Mouse (Mus musculus): ENCODE results near the gene Gga3. TPM values are rescaled to one million over a fixed set of nuclear protein-coding genes. Genes with fewer than 3 reads are reported as not detected.
A peak's percentile ranks its signal among the peaks of the same experiment; 100 is the strongest.
"Not testable (repeated sequence)": the region's sequence is repeated elsewhere in the genome, so short reads cannot be mapped to it uniquely, and the experiment has no call there.

Gga3 gene
- polyA plus RNA-seq (2015; fragmentation: Nextera tagmentation; extraction: Ambion mirVana): 37.5 and 38.1 TPM in 2 replicates

DNA sequence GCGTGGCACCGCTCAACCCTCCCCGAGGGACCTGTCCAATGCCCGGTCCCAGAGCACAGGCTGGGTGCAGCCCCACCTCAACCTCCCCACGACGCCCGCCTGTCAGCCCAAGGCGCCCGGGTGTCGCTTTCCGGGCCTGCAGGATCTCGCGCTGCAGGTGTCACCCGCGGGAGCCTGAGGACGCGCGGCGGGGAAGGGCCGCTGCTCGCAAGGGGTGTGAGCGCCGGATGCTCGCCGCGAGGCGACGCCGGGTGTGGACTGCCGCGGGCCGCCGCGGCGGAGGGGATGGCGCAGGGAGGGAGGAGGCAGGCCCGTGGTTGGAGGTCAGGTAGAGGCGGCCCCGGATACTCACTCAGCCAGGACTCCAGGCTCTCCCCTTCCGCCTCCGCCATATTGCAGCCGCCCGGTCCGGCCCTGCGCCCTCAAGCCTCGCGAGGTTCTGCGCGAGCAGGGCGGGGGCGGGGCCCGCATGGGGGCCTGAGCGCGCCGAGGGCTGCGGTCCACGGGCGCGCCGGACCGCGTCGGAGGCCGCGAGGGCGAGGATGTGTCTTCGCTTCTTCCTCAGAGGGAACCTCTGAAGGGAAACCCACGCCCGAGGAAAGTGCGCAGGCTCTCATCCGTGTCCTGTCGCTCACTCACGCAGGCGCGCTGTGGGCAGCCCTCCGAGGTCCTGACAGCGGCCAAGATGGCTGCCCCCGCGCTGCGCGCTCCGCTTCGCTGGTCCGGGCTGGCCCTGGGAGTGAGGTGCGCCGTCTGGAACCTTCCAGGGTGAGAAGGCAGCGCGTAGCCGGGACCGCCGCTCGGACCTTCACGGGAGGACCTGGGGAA, at the start of gene Gga3, which contains the start of gene Mrps7:
Gene Gga3 (minus strand): TSS at position 576 of the 828 bp plus-strand sequence.
Gene Mrps7 (plus strand): TSS at position 450 of the 828 bp plus-strand sequence.
- Histone ChIP-seq H3K36me3 (replicated peaks) (peaks cover 19% of the 10 kb centered on the region; the same call in 1 of the 2 replicates), H3K27ac (peak within 1 kb of the TSS; percentile 94), H3K4me3 (peak within 1 kb of the TSS; percentile 81), H3K4me1 (peaks cover 29% of the 10 kb centered on the region), H3K9ac (peak within 1 kb of the TSS; percentile 89), H3K4me2 (peak within 1 kb of the TSS; percentile 81), H3K27me3 (replicated peaks) (no peaks in the 10 kb centered on the region), H3K9me3 (no peaks in the 10 kb centered on the region)
- peak; percentile 96 for ATAC-seq (replicated peaks)
- WGBS: under 1% methylated on average over 87 of the region's 93 CpGs

DNA sequence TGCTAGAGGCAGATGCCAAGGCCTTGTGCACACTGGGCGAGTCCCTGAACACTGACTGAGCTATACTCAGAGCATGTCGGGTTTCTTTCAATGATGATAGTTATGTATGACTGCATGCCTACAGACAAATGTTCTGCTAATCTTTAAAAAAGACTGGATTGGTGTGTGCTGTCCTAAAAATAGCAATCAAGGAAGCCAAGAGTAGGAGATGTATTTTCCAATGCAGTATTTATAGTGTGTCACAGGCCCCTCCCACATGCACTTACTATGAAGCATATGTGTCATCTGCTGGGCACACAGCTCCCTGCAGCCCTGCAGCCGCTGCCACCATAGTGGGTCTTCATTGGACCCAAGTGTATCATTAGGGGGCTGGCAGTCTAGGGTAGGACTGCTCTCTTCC, 49.3 kb upstream of the Gga3 start:
- no peaks in the 10 kb centered on the region for H3K4me1 ChIP-seq
- no peaks in the 10 kb centered on the region for H3K27me3 ChIP-seq (replicated peaks)
- peaks cover 5% of the 10 kb centered on the region; the same call in 1 of the 2 replicates for H3K36me3 ChIP-seq (replicated peaks)
- H3K4me3 ChIP-seq: no peak overlapping the region
- whole genome bisulfite sequencing: 88% methylated on average over 3 of the region's 3 CpGs
- no peak overlapping the region for H3K9ac ChIP-seq
- no peak overlapping the region for H3K27ac ChIP-seq
- no peaks in the 10 kb centered on the region for H3K9me3 ChIP-seq
- ATAC-seq (replicated peaks): no peak
- no peak overlapping the region for H3K4me2 ChIP-seq

DNA sequence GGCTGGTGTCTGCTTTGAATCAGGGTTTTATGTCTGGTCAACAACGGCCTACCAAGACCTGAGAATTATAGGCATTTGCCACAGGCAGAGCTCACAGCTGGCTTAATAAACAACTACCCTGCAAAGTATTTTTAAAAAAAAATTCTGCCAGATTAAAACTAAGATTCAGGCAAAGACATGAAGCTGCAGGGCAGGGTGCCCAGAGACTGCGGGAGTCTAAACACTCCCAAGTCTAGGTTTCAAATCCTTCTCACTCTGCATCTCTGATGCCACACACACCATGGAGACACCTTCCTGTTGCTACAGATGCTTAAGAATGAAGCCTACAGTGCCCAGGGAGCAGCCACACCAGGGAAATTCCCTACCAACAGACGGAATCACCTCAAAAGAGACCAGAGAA, 47.8 kb upstream of the Gga3 start:
- no peak overlapping the region for H3K4me3 ChIP-seq
- H3K4me1 ChIP-seq: no peaks in the 10 kb centered on the region
- H3K4me2 ChIP-seq: no peak overlapping the region
- H3K36me3 ChIP-seq (replicated peaks): peaks cover 5% of the 10 kb centered on the region; the same call in 1 of the 2 replicates
- H3K27ac ChIP-seq: no peak overlapping the region
- WGBS: 91% methylated on average over 3 of the region's 3 CpGs
- H3K9me3 ChIP-seq: no peaks in the 10 kb centered on the region
- H3K27me3 ChIP-seq (replicated peaks): no peaks in the 10 kb centered on the region
- ATAC-seq (replicated peaks): no peak
- no peak overlapping the region for H3K9ac ChIP-seq

DNA sequence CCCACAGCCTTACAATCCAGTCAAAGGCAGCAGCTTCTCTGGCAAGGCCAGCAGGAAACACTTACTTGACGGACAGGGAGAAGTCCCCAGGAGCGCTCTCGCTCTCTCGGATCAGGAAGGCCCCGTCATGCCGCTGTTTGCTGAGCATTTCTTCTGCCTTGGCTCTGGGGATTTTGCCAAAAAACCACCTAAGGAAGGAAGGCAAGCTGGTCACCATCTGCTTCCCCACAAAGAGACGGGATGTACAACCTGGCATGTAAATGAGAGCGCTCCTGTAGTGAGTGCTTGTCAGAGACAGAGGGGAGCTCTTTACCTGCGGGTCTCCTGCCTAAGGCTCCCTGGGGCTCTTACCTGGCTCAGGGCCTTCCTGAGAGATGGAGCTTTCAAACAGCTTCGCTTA, 45.9 kb upstream of the Gga3 start:
- no peak overlapping the region for H3K4me3 ChIP-seq
- no peak overlapping the region for H3K9ac ChIP-seq
- H3K9me3 ChIP-seq: no peaks in the 10 kb centered on the region
- H3K4me1 ChIP-seq: no peaks in the 10 kb centered on the region
- peaks cover 6% of the 10 kb centered on the region for H3K36me3 ChIP-seq (replicated peaks)
- peak overlapping the region; percentile 51 for H3K27ac ChIP-seq
- H3K27me3 ChIP-seq (replicated peaks): no peaks in the 10 kb centered on the region
- no peak overlapping the region for H3K4me2 ChIP-seq
- ATAC-seq (replicated peaks): no peak
- 54% methylated on average over 10 of the region's 10 CpGs for WGBS

DNA sequence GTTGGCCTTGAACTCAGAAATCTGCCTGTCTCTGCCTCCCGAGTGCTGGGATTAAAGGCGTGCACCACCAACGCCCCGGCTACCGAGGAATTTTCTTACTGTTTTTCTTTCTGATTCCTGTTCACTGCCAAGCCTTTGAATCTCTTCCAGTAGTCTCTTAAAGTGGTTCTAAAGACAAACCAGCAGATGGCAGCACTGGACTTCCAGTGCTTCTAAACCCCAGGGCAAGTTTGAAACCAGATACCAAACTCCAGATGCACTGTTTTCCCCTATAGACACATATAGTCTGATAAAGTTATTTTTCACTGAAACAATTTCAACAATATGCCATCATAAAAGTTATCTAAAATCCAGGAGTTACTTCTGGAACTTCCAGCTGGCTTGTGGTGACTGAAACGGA, 43.6 kb upstream of the Gga3 start:
- no peak for ATAC-seq (replicated peaks)
- no peaks in the 10 kb centered on the region for H3K27me3 ChIP-seq (replicated peaks)
- no peak overlapping the region for H3K4me2 ChIP-seq
- WGBS: 64% methylated on average over 6 of the region's 6 CpGs
- no peak overlapping the region for H3K27ac ChIP-seq
- H3K4me3 ChIP-seq: no peak overlapping the region
- no peak overlapping the region for H3K9ac ChIP-seq
- H3K36me3 ChIP-seq (replicated peaks): peaks cover 6% of the 10 kb centered on the region
- H3K9me3 ChIP-seq: no peaks in the 10 kb centered on the region
- H3K4me1 ChIP-seq: no peaks in the 10 kb centered on the region

DNA sequence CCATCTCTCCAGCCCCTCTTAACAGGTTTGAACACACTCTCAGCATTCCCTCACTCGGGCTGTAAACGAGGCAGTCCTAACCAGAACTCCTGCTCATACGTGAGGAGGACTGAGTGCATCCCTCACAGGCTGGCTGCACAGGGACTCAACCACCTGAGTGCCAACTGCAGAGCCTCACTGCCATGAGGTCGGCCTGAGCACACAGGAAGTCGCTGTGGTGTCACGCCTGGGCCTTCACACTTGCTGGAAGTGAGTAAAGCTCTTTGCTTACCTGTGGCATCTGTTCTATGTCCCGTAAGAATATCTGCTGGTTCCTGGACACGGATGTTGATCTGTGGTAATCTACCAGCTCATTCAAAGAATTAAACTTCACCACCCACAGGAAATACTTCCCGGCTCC, 42.6 kb upstream of the Gga3 start:
- peaks cover 6% of the 10 kb centered on the region for H3K36me3 ChIP-seq (replicated peaks)
- no peaks in the 10 kb centered on the region for H3K9me3 ChIP-seq
- 98% methylated on average over 9 of the region's 9 CpGs for WGBS
- H3K4me3 ChIP-seq: no peak overlapping the region
- H3K4me2 ChIP-seq: no peak overlapping the region
- no peak for ATAC-seq (replicated peaks)
- no peak overlapping the region for H3K9ac ChIP-seq
- H3K4me1 ChIP-seq: no peaks in the 10 kb centered on the region
- H3K27ac ChIP-seq: no peak overlapping the region
- no peaks in the 10 kb centered on the region for H3K27me3 ChIP-seq (replicated peaks)

DNA sequence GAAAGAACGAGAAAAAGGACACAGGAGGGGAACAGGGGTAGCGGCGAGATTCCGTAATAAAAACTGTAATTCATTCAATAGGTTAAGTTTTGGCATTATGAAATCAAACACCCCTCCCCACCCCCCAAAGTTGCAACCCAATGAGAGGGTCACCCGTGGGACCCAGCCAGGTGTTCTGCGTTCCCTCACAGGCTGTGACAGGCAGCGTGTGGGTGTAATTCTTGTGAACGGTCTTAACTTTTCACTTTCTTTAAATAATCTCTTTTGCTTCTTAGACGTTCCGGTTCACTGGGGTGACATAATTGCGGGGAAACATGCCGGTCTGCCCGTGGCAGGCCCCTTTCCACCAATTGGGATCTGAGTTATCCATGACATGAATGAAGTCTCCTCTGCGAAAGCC, 41.6 kb upstream of the Gga3 start:
- ATAC-seq (replicated peaks); H3K9me3 ChIP-seq; H3K9ac ChIP-seq; H3K27me3 ChIP-seq (replicated peaks); H3K4me1 ChIP-seq; H3K36me3 ChIP-seq (replicated peaks); H3K27ac ChIP-seq; H3K4me2 ChIP-seq; H3K4me3 ChIP-seq: not testable (repeated sequence)
- WGBS: 88% methylated on average over 14 of the region's 14 CpGs

DNA sequence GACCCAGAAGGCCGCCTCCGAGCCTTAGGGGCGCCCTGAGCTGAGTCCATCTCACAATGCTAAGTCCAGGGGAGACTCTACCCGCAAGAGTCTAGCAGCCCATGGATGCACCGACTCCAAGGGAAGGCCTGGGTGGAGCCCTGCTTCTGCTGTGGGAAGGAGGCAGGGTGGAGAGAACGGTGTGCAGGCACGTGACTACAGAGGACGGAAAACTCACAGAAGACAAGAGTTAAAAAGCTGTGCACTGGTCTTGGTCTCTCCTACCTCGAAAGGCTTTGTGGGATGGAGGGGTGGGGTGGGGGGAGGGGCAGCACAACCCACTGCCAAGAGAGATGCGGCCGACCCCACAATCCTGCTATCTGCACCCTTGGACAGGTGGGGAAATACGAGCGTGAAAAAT, 40.5 kb upstream of the Gga3 start:
- peaks cover 6% of the 10 kb centered on the region for H3K36me3 ChIP-seq (replicated peaks)
- no peaks in the 10 kb centered on the region for H3K9me3 ChIP-seq
- no peak overlapping the region for H3K4me3 ChIP-seq
- H3K27ac ChIP-seq: no peak overlapping the region
- no peaks in the 10 kb centered on the region for H3K4me1 ChIP-seq
- H3K4me2 ChIP-seq: no peak overlapping the region
- WGBS: 94% methylated on average over 13 of the region's 13 CpGs
- H3K9ac ChIP-seq: no peak overlapping the region
- H3K27me3 ChIP-seq (replicated peaks): no peaks in the 10 kb centered on the region
- no peak for ATAC-seq (replicated peaks)

DNA sequence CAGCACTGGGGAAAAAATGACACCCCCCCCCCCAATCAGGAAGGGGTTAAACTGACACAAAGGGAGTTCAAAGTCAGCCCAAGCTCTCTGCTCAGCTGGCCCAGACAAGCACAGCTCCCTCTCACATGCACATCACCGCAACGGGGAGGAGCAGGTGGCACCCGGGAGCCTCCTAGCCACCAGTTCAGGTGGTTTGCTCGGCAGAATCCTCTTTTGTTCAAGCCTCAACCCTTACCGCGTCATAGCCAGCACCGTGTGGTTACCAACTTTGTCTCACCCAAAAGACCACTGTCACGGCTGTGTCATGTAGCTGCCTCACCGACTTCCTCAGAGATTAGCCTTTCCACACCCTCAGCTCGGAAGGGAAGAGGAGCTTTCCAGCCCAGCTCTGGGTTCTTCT, 39.4 kb upstream of the Gga3 start:
- Histone ChIP-seq H3K9ac (no peak overlapping the region), H3K4me1 (no peaks in the 10 kb centered on the region), H3K9me3 (no peaks in the 10 kb centered on the region), H3K36me3 (replicated peaks) (peaks cover 6% of the 10 kb centered on the region), H3K27me3 (replicated peaks) (no peaks in the 10 kb centered on the region), H3K4me3 (no peak overlapping the region), H3K4me2 (no peak overlapping the region), H3K27ac (no peak overlapping the region)
- WGBS: 73% methylated on average over 10 of the region's 10 CpGs
- no peak for ATAC-seq (replicated peaks)

DNA sequence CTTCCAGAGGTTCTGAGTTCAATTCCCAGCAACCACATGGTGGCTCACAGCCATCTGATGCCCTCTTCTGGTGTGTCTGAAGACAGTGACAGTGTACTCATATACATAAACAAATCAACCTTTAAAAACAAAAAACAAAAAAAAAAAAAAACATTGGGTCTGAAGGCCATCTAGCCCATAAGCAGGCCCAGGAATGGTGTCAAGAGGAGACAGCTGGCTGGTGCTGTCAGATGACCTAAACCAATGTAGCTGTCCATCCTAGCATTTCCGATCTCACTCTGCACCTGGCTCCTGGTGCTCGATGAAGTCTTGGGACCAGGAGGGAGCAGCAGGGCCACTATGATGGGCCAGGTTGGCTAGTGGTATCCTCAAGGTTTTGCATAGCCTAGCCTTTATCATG, 38.9 kb upstream of the Gga3 start:
- Histone ChIP-seq H3K27ac (no peak overlapping the region), H3K9ac (no peak overlapping the region), H3K4me1 (no peaks in the 10 kb centered on the region), H3K36me3 (replicated peaks) (peaks cover 6% of the 10 kb centered on the region), H3K9me3 (no peaks in the 10 kb centered on the region), H3K27me3 (replicated peaks) (no peaks in the 10 kb centered on the region), H3K4me2 (no peak overlapping the region), H3K4me3 (no peak overlapping the region)
- no peak for ATAC-seq (replicated peaks)
- 96% methylated on average over 2 of the region's 2 CpGs for WGBS

DNA sequence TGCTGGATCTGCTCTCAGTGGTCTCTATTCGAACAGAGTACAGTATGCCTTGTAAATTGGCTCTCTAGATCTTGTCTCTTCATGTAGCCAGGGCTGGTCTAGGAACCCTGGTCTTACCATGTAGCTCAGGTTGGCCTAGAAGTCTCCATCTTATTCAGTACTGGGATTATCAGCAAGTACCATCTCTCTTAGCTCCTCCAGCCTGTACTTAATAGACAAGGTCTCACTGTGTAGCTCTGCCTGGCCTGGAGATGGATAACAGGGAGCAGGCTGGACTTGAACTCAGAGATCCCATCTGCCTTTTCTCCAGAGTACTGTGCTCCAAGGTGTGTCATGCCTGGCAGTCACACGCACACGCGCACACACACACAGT, 37.8 kb upstream of the Gga3 start:
- H3K4me1 ChIP-seq: no peaks in the 10 kb centered on the region
- H3K36me3 ChIP-seq (replicated peaks): peaks cover 6% of the 10 kb centered on the region
- no peaks in the 10 kb centered on the region for H3K27me3 ChIP-seq (replicated peaks)
- no peak overlapping the region for H3K4me3 ChIP-seq
- H3K9me3 ChIP-seq: no peaks in the 10 kb centered on the region
- no peak for ATAC-seq (replicated peaks)
- no peak overlapping the region for H3K27ac ChIP-seq
- WGBS: 85% methylated on average over 4 of the region's 4 CpGs
- H3K9ac ChIP-seq: no peak overlapping the region
- H3K4me2 ChIP-seq: no peak overlapping the region

DNA sequence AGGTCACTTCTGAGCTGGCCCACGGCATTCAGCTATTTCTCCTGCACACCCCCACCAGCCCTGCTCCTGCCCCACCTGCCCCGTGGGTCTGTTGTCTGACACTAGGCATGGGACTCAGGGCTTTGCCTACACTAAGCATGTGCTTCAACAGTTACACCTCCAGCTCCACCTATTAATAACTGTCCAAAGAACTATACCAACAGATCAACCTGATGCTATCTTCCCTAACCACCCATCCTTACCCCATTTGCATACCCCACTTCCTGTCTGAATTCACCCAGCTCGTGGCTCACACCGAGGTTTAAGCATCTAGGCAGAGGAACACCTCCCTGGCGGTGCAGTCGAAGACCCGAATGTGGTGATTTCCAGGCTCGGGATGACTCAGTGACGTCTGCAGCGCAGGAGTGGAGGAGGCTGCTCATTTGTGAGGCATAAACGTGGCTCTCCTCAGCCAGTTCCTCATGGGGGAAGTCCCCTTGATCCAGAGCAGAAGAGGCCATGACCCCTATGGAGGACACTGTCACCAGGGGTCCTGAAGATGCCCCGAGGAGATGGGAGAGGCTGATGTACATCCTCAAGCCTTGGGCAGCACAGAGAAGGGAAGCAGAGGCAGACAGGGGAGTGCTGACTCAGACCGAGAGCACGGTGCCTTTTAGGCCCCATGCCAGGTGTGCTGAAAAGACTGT, 37.3 kb upstream of the Gga3 start:
- Histone ChIP-seq H3K36me3 (replicated peaks) (peaks cover 2% of the 10 kb centered on the region; the same call in 1 of the 2 replicates), H3K27ac (no peak overlapping the region), H3K4me1 (no peaks in the 10 kb centered on the region), H3K9ac (no peak overlapping the region), H3K4me2 (no peak overlapping the region), H3K4me3 (no peak overlapping the region), H3K27me3 (replicated peaks) (no peaks in the 10 kb centered on the region), H3K9me3 (no peaks in the 10 kb centered on the region)
- WGBS: 61% methylated on average over 14 of the region's 14 CpGs
- no peak for ATAC-seq (replicated peaks)
